Mouse (Mus musculus) liver, embryonic 14.5 days (tissue): ENCODE data around the gene Olfr1288. TPM values are rescaled to one million over a fixed set of nuclear protein-coding genes. Genes with fewer than 3 reads are reported as not detected.

ENCODE experiments used
- ATAC-seq: fragments of 200-750 bp; cut with Nextera tagmentation; 2 replicates; pipeline ENCODE4 v1.8.0; 2017; ENCODE audit warnings: moderate number of reproducible peaks, mild to moderate bottlenecking, moderate library complexity; ENCODE audit not compliant: insufficient read depth
- DNase-seq, 3 experiments: peaks; one replicate each; pipeline ENCODE4 v3.0.0-alpha.2; 2012 to 2013; ENCODE audit warnings: low read depth in 3 of 3, low spot score in 3 of 3
- H3K27ac ChIP-seq: fragments of 300-500 bp; sonication (generic); 2 replicates; pipeline ENCODE4 v1.5.1; 2014; ENCODE audit warnings: moderate library complexity, mild to moderate bottlenecking, control low read depth, inconsistent platforms
- H3K27me3 ChIP-seq: fragments of 300-500 bp; sonication (generic); 2 replicates; pipeline ENCODE4 v1.6.1; 2014; ENCODE audit warnings: mild to moderate bottlenecking, low read length, moderate library complexity; ENCODE audit not compliant: control insufficient read depth, insufficient read depth
- H3K36me3 ChIP-seq: fragments of 300-500 bp; sonication (generic); replicated peaks from 2 replicates; pipeline ENCODE4 v1.6.1; 2014; ENCODE audit warnings: low read depth; ENCODE audit not compliant: control insufficient read depth, insufficient read depth
- H3K4me1 ChIP-seq, 2 experiments: fragments of 200-500 bp in 1 of 2; fragments of 300-500 bp in 1 of 2; sonication (generic) in 1 of 2; replicated peaks; 2 replicates each; pipeline ENCODE4 v1.6.1; 2012 to 2014; ENCODE audit warnings: antibody characterized with exemption in 1 of 2, inconsistent platforms in 1 of 2, low read length in 1 of 2; ENCODE audit not compliant: control insufficient read depth in 2 of 2, insufficient read depth in 2 of 2
- H3K4me2 ChIP-seq: fragments of 300-500 bp; sonication (generic); 2 replicates; pipeline ENCODE4 v1.6.1; 2014; ENCODE audit warnings: low read depth, mild to moderate bottlenecking, control low read depth, moderate library complexity
- H3K4me3 ChIP-seq, 2 experiments: fragments of 200-500 bp in 1 of 2; fragments of 300-500 bp in 1 of 2; sonication (generic) in 1 of 2; 2 replicates each; pipeline ENCODE4 v1.5.1; 2012 to 2014; ENCODE audit warnings: low read depth in 2 of 2, low read length in 2 of 2, mild to moderate bottlenecking in 2 of 2, control low read depth in 1 of 2, inconsistent platforms in 1 of 2, moderate library complexity in 1 of 2; ENCODE audit not compliant: insufficient read depth in 1 of 2
- H3K9ac ChIP-seq: fragments of 300-500 bp; sonication (generic); replicated peaks from 2 replicates; pipeline ENCODE4 v1.6.1; 2014; ENCODE audit warnings: mild to moderate bottlenecking, control low read depth, moderate library complexity
- H3K9me3 ChIP-seq: fragments of 300-500 bp; sonication (generic); 2 replicates; pipeline ENCODE4 v1.6.1; 2016; ENCODE audit warnings: low read length, mixed read lengths; ENCODE audit not compliant: control insufficient read depth
- CTCF ChIP-seq: IDR thresholded peaks from 2 replicates; pipeline ENCODE4 v1.5.1; 2016; ENCODE audit warnings: antibody characterized with exemption, low read depth, control low read depth
- EP300 ChIP-seq: IDR thresholded peaks from 2 replicates; pipeline ENCODE4 v1.6.1; 2016; ENCODE audit warnings: antibody characterized with exemption, low read depth
- WGBS: fragments of 180-500 bp; shearing (Covaris S2); extraction: QIAGEN DNeasy Blood & Tissue Kit; methylation state at CpG from one replicate; pipeline ENCODE4 v1.1.7; 2014; ENCODE audit not compliant: insufficient replicate concordance; 5-methylcytosine and 5-hydroxymethylcytosine counted together
- polyA plus RNA-seq, 2 experiments: library from polyadenylated mRNA; depleted of rRNA in 1 of 2; stranded (reverse) in 1 of 2; unstranded in 1 of 2; fragments of >200 nt; fragmentation: Nextera tagmentation in 1 of 2; extraction: Ambion mirVana in 1 of 2; gene quantifications; 2 replicates each; pipeline versions ENCODE4 v1.2.1 to v1.2.3; 2012 to 2014

Olfr1288 gene
- polyA plus RNA-seq, 2 experiments = not detected

GRCm38 (mm10) chr2:111517451-111517850 is 43.5 kb downstream of the Olfr1288 start:
- no peak for DNase-seq
- no peak overlapping the region for H3K4me3 ChIP-seq
- no peaks in the 10 kb centered on the region for H3K4me1 ChIP-seq
- H3K27ac ChIP-seq = no peak overlapping the region
- no peak for ATAC-seq
- no peak overlapping the region for H3K4me2 ChIP-seq
- no peaks in the 10 kb centered on the region for H3K36me3 ChIP-seq
- 66% methylated on average over 10 of the region's 10 CpGs for WGBS
- H3K9ac ChIP-seq = no peak overlapping the region
- H3K27me3 ChIP-seq = no peaks in the 10 kb centered on the region
- no peaks in the 10 kb centered on the region for H3K9me3 ChIP-seq
- TF ChIP-seq CTCF (no peak), EP300 (no peak)

GRCm38 (mm10) chr2:111524903-111525302 is 51.0 kb downstream of the Olfr1288 start, which contains the start of gene Olfr1293-ps:
TSS of gene Olfr1293-ps (plus strand) at chr2:111525203.
- Histone ChIP-seq H3K4me2 (no peak within 1 kb of the TSS), H3K9me3 (no peaks in the 10 kb centered on the region), H3K36me3 (no peaks in the 10 kb centered on the region), H3K9ac (no peak within 1 kb of the TSS), H3K4me1 (no peaks in the 10 kb centered on the region), H3K27me3 (no peaks in the 10 kb centered on the region), H3K4me3 (no peak within 1 kb of the TSS), H3K27ac (no peak within 1 kb of the TSS)
- WGBS = 42% methylated on average over 1 of the region's 1 CpGs
- TF ChIP-seq CTCF (no peak), EP300 (no peak)
- ATAC-seq (no peak), DNase-seq (no peak)

Other genes starting within 250 kb of the Olfr1288 start
- not detected in 2 replicates for gene 4930430A15Rik, start 244.5 kb upstream of the Olfr1288 start, polyA plus RNA-seq (2012; rRNA removed)
- not detected in 2 replicates for gene 4930430A15Rik, start 244.5 kb upstream of the Olfr1288 start, polyA plus RNA-seq (2014; fragmentation: Nextera tagmentation; extraction: Ambion mirVana)
- gene Olfr1275, start 238.8 kb upstream of the Olfr1288 start, polyA plus RNA-seq (2012; rRNA removed) = not detected in 2 replicates
- gene Olfr1275, start 238.8 kb upstream of the Olfr1288 start, polyA plus RNA-seq (2014; fragmentation: Nextera tagmentation; extraction: Ambion mirVana) = not detected in 2 replicates
- gene Olfr1276, start 219.6 kb upstream of the Olfr1288 start, polyA plus RNA-seq (2012; rRNA removed) = not detected in 2 replicates
- not detected in 2 replicates for gene Olfr1276, start 219.6 kb upstream of the Olfr1288 start, polyA plus RNA-seq (2014; fragmentation: Nextera tagmentation; extraction: Ambion mirVana)
- gene Olfr1277, start 200.0 kb upstream of the Olfr1288 start, polyA plus RNA-seq (2012; rRNA removed) = not detected in 2 replicates
- not detected in 2 replicates for gene Olfr1277, start 200.0 kb upstream of the Olfr1288 start, polyA plus RNA-seq (2014; fragmentation: Nextera tagmentation; extraction: Ambion mirVana)
- not detected in 2 replicates for gene Olfr1278, start 184.0 kb upstream of the Olfr1288 start, polyA plus RNA-seq (2012; rRNA removed)
- not detected in 2 replicates for gene Olfr1278, start 184.0 kb upstream of the Olfr1288 start, polyA plus RNA-seq (2014; fragmentation: Nextera tagmentation; extraction: Ambion mirVana)
- not detected in 2 replicates for gene Olfr1279, start 173.5 kb upstream of the Olfr1288 start, polyA plus RNA-seq (2012; rRNA removed)
- gene Olfr1279, start 173.5 kb upstream of the Olfr1288 start, polyA plus RNA-seq (2014; fragmentation: Nextera tagmentation; extraction: Ambion mirVana) = not detected in 2 replicates
- gene Olfr1280, start 160.1 kb upstream of the Olfr1288 start, polyA plus RNA-seq (2012; rRNA removed) = not detected in 2 replicates
- not detected in 2 replicates for gene Olfr1280, start 160.1 kb upstream of the Olfr1288 start, polyA plus RNA-seq (2014; fragmentation: Nextera tagmentation; extraction: Ambion mirVana)
- gene Olfr1281, start 147.6 kb upstream of the Olfr1288 start, polyA plus RNA-seq (2012; rRNA removed) = not detected in 2 replicates
- not detected in 2 replicates for gene Olfr1281, start 147.6 kb upstream of the Olfr1288 start, polyA plus RNA-seq (2014; fragmentation: Nextera tagmentation; extraction: Ambion mirVana)
- gene Olfr1282, start 138.0 kb upstream of the Olfr1288 start, polyA plus RNA-seq (2012; rRNA removed) = not detected in 2 replicates
- not detected in 2 replicates for gene Olfr1282, start 138.0 kb upstream of the Olfr1288 start, polyA plus RNA-seq (2014; fragmentation: Nextera tagmentation; extraction: Ambion mirVana)
- gene Olfr1283, start 107.3 kb upstream of the Olfr1288 start, polyA plus RNA-seq (2012; rRNA removed) = not detected in 2 replicates
- not detected in 2 replicates for gene Olfr1283, start 107.3 kb upstream of the Olfr1288 start, polyA plus RNA-seq (2014; fragmentation: Nextera tagmentation; extraction: Ambion mirVana)
- not detected in 2 replicates for gene Olfr1284, start 98.6 kb upstream of the Olfr1288 start, polyA plus RNA-seq (2012; rRNA removed)
- not detected in 2 replicates for gene Olfr1284, start 98.6 kb upstream of the Olfr1288 start, polyA plus RNA-seq (2014; fragmentation: Nextera tagmentation; extraction: Ambion mirVana)
- gene Olfr1286, start 51.0 kb upstream of the Olfr1288 start, polyA plus RNA-seq (2012; rRNA removed) = not detected in 2 replicates
- not detected in 2 replicates for gene Olfr1286, start 51.0 kb upstream of the Olfr1288 start, polyA plus RNA-seq (2014; fragmentation: Nextera tagmentation; extraction: Ambion mirVana)
- not detected in 2 replicates for gene Olfr1287, start 25.0 kb upstream of the Olfr1288 start, polyA plus RNA-seq (2012; rRNA removed)
- not detected in 2 replicates for gene Olfr1287, start 25.0 kb upstream of the Olfr1288 start, polyA plus RNA-seq (2014; fragmentation: Nextera tagmentation; extraction: Ambion mirVana)
- not detected in 2 replicates for gene Olfr1289, start 6.7 kb downstream of the Olfr1288 start, polyA plus RNA-seq (2012; rRNA removed)
- gene Olfr1289, start 6.7 kb downstream of the Olfr1288 start, polyA plus RNA-seq (2014; fragmentation: Nextera tagmentation; extraction: Ambion mirVana) = not detected in 2 replicates
- not detected in 2 replicates for gene Olfr1290, start 19.7 kb downstream of the Olfr1288 start, polyA plus RNA-seq (2012; rRNA removed)
- gene Olfr1290, start 19.7 kb downstream of the Olfr1288 start, polyA plus RNA-seq (2014; fragmentation: Nextera tagmentation; extraction: Ambion mirVana) = not detected in 2 replicates
- gene Olfr1291-ps1, start 23.1 kb downstream of the Olfr1288 start, polyA plus RNA-seq (2012; rRNA removed) = not detected in 2 replicates
- not detected in 2 replicates for gene Olfr1291-ps1, start 23.1 kb downstream of the Olfr1288 start, polyA plus RNA-seq (2014; fragmentation: Nextera tagmentation; extraction: Ambion mirVana)
- gene Olfr1293-ps, start 51.1 kb downstream of the Olfr1288 start, polyA plus RNA-seq (2012; rRNA removed) = not detected in 2 replicates
- not detected in 2 replicates for gene Olfr1293-ps, start 51.1 kb downstream of the Olfr1288 start, polyA plus RNA-seq (2014; fragmentation: Nextera tagmentation; extraction: Ambion mirVana)
- not detected in 2 replicates for gene Olfr1294, start 66.2 kb downstream of the Olfr1288 start, polyA plus RNA-seq (2012; rRNA removed)
- not detected in 2 replicates for gene Olfr1294, start 66.2 kb downstream of the Olfr1288 start, polyA plus RNA-seq (2014; fragmentation: Nextera tagmentation; extraction: Ambion mirVana)
- gene Olfr1295, start 95.6 kb downstream of the Olfr1288 start, polyA plus RNA-seq (2012; rRNA removed) = not detected in 2 replicates
- gene Olfr1295, start 95.6 kb downstream of the Olfr1288 start, polyA plus RNA-seq (2014; fragmentation: Nextera tagmentation; extraction: Ambion mirVana) = not detected in 2 replicates
- not detected in 2 replicates for gene Olfr1297, start 152.4 kb downstream of the Olfr1288 start, polyA plus RNA-seq (2012; rRNA removed)
- gene Olfr1297, start 152.4 kb downstream of the Olfr1288 start, polyA plus RNA-seq (2014; fragmentation: Nextera tagmentation; extraction: Ambion mirVana) = not detected in 2 replicates
- gene Olfr1298, start 175.1 kb downstream of the Olfr1288 start, polyA plus RNA-seq (2012; rRNA removed) = not detected in 2 replicates
- gene Olfr1298, start 175.1 kb downstream of the Olfr1288 start, polyA plus RNA-seq (2014; fragmentation: Nextera tagmentation; extraction: Ambion mirVana) = not detected in 2 replicates
- not detected in 2 replicates for gene Olfr1299, start 187.3 kb downstream of the Olfr1288 start, polyA plus RNA-seq (2012; rRNA removed)
- not detected in 2 replicates for gene Olfr1299, start 187.3 kb downstream of the Olfr1288 start, polyA plus RNA-seq (2014; fragmentation: Nextera tagmentation; extraction: Ambion mirVana)